Mouse (Mus musculus) B cell, adult 2 months (primary cell): ENCODE measurements around the gene Gm15557.
"Not testable (repeated sequence)": the region's sequence is repeated elsewhere in the genome, so short reads cannot be mapped to it uniquely, and the experiment has no call there.

Experiments used
- DNase-seq, 2 experiments: peaks; one replicate each; pipeline ENCODE4 v3.0.0; 2022

Gene Gm15557

DNA sequence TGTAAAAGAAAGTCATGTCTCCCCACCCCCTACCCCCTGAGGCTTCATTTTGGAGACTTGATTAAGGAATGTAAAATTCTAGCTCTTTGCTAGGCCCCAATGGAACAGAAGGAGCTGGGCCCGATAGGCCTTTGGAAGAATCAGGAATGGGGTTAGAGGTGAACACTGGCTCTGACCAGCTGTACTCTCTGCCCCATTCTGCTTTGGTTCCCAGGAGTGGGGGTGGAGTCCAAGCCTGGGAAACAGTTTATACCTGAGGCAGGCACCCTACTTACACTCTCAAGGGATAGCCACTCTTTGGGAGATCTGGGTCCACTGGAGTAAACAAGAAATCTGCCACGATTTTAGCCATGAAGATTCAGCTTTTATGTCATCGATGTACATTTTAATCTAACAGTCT lies at the start of gene Gm15557:
TSS of gene Gm15557 (plus strand) at position 48 of the 400 bp plus-strand sequence.
- DNase-seq = no peak

DNA sequence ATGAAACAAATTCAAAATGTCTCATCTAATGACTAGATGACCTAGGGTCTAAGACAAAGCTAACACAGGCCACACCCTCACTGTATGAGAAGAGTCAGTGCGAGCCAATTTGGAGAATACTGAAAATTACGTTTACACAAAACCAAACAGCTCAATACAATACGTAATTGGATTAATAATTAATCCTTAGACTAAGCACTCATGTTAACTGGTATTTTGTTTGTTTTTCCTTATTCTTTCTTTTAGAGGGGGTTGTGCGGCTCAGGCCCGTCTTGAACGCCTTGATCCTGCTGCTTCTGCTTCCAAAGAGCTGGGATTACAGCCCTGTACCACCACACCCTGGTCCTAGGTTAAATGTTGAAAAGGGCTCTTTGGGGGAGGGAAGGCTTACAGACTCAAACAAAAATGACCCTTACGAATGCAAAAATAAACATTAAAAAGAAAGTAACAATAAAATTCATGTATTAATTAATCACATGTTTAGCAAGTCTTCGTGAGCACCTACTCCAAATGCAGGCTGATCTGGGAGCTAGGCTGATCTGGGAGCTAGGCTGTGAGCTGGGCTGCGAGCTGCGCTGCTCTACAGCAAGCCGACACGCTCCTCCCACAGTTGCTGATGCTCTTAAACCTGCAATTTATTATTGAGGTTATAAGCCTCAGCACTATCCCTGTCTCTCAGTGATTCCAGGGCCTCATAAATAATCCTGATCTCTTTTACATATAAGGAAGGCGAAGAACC lies 46.1 kb upstream of the Gm15557 start:
- no peak for DNase-seq

DNA sequence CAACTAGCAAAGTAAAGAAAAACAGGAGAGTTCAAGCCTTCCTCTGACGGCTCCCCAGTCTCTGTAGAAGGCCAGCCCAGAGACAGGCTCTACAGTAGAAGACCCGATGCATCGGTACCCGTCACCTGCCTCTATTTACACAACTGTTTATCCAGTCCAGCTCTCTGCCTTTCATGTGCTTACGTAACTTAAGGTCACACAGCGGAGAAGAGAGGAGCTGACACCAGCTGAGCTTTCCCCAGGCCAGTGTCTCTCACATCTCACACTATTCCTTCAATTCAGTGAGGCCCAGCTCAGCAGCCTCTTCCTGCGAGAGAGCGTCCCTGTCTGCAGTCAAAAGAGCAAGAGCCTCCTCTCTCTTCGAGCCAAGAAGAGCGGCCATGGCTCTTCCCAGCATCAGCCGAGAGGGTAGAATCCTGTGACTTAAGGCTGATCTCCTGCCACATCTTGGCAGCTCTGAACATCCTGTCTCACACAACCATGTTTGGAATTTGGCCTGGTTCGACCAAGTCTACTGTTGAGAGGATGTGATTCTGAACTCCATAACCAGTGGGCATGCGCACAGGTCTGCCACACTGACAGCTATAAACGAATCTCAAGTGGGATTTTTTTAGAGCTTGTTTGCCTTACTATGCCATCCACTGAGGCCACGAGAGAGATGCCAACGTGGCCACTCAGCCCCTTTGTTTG lies 45.3 kb upstream of the Gm15557 start:
- no peak for DNase-seq

DNA sequence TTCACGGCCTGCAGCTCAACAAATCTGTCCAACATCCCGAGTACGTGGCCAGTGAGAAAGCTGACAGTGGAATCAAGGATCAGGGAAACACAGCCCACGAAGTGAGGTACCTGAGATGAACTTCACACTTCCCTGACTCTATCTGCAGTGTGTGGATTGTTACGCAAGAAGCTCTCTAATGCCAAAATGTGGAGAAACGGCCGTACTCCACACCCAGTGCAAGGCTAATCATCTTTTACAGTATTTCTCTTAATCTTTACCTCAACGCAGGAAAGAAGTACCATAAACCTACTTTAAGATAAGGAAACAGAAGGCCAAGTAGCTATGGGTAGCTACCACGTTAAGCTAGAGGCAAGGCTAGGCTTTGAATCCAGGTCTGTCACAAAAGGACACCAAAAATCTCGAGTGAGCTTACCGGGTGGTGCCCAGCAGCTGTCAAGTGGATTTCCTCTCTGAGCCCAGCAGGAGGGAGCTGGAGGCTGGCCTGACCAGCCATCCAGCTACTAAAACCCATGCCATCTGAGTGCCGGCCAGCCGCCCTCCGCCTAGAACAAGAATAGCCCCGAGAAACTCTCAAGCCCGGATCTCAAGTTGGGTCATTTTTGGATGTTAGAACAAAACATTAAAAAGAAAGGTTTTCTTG lies 37.4 kb upstream of the Gm15557 start:
- DNase-seq = no peak

DNA sequence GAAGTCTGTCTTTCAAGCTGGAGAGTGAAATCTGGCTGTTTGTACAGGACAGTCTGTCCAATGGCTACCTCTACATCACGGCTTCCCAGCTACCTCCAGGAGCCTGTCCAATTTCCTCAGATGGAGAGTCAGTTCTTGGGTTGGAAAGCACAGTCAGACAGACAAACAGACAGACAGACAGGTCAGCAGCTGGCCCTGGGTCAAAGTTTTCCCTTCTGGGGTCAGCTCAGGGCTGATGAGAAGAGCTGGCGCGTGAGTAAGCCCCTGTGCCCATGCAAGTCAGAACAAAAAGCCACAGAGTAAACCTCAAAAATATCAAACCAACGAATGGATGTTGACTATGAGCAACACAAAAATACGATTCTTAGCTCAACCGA lies 36.9 kb upstream of the Gm15557 start:
- DNase-seq = no peak

DNA sequence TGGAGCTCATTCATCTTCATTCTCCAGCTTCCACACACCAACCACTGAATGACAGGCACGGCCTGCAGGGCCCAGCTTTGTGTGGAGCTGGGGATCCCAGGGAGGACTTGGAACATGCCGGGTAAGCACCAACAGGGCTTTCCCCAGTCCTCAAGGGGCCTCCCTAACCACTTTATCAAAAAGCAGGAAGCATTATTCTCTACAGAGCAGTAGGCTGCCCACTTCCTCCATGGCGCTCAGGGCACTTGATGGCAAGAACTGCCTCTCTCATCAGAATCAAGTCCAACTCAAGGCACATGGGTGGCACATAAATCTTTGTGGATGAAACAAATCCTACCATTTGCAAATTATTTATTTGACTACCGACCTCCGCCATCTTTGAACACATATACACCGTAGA lies 25.8 kb upstream of the Gm15557 start:
- DNase-seq = no peak

DNA sequence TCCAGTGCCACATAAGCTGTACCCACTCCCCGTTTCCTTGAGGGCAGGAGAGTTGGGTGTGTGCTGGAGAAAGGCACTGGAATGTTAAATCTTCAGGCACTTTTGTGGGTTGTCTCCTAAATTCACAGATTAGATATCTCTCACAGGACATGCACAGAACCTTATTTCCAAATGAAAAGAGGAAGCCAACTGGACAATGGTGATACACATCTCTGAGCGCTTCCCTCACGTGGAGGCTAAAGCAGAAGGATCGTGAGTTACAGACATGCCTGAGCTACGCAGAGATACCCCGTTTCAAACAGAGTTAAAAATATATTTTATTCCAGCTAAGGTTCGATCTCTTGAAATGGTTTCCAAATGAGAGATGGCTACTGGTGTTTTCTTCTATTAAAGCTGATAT lies 17.4 kb upstream of the Gm15557 start:
- no peak for DNase-seq

DNA sequence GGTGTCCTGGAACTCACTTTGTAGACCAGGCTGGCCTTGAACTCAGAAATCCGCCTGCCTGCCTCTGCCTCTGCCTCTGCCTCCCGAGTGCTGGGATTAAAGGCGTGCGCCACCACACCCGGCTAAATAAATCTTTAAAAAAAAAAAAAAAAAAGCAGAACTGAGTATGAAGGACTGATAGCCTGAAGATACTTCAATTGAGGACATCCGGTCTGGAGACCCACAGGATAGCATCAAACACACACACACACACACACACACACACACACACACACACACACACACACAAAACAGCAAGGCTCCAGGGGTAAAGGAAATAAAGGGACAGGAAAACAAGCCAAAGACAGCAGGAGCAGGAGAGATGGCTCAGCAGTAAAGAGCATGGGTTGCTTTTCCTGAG lies 15.3 kb upstream of the Gm15557 start:
- not testable (repeated sequence) for DNase-seq

DNA sequence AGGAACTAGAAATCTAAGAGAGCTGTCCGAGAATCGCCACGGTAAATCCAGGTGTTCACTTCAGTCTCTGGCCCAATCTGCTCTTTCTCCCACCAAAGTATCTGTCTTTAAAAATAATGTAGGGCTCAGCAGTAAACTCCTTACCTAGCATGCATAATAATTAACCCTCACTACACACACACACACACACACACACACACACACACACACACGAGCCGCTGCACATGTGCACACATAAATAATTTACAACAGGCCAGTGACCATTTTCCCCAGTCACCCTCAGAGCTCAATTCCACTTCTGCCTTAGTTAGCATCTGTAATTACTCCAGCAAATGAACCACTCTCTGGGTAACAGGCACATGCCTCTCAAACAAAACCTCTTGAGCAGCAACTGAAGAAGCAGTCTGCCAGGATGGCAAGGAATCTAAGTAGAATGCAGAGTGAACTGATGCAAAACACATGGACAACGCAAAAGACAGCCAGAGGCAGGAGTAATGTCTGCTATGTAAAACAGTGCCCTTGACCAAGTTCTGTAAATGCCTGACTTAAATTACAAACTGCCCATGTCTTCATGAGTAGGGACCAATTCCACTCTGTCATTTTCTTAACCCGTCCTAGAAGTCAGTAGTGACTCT lies 11.7 kb upstream of the Gm15557 start:
- no peak for DNase-seq

DNA sequence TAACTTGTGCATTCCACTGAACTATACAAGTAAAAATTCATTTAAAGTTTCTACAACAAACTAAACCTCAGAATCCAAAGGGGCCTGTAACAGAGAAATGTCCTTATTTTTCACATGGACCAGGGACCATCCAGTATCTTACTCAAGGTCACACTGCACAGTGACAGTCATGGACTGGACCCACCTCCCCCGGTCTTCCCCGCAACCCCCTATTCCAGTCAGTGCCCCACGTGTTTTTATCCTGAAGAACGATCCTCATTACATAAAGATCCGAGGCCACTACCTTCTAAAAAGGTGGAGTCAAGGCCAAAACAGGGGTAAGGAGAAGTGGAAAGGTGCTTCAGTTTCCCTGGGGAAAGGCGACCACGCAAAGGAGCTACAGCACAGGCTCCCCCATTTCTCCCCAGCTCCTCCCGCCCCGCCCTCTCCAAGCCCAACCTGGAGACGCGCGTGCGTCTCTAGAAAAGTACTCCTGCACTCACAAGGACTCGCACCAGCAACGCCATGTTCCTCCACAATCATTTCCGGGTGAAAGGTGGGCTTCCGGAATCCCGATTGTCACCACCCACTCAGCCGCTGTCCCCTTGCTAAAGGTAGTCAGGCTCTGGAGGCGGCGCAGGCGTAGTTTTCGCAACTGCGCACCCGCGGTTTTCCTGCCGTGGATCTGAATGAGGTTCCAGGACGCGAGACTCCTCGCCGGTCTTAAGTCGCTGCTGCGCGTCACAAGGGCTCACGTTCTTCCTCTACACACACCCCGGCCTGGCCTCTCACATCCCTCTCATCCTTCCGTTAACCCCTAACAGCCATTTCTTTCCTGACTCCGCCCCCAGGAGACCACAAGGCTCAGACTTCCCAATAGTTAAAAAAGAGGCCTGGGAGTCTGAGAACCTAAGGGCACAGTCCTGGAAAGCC lies 10.7 kb upstream of the Gm15557 start, which contains the start of gene Uqcc1:
TSS of gene Uqcc1 (minus strand) at position 780 of the 912 bp plus-strand sequence.
- peak; percentile 91 to 92 for DNase-seq

DNA sequence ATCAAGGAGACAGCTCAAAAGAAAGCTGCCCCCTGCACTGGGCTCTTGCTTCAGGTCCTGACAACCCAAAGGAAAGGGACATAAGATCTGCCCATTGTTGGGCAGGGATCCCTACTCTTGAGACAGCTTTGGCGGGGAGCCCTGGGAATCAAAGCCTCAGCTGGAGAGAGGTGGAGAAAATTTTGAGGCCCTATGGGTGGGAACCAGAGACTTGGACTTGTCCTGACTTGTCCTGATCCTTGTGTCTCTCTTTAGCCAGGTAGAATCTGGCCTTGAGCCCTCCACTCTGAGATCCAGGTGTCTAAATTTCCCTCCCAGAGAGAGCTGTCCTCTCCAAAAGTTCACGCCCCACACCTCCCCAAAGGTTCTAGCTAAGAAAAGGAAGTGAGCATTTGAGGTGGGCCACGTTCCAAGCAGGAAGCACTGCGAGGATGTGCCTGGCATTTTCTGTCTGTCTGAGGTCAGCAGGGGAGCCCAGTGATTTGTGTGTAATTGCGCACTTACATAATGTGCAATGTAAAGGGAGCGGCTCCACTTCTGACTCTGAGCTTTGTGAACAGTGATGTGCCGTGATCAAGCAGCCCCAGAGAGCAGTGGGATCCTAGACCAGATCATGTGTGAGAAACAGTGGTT lies 515 bp upstream of the Gm15557 start:
- DNase-seq = no peak

DNA sequence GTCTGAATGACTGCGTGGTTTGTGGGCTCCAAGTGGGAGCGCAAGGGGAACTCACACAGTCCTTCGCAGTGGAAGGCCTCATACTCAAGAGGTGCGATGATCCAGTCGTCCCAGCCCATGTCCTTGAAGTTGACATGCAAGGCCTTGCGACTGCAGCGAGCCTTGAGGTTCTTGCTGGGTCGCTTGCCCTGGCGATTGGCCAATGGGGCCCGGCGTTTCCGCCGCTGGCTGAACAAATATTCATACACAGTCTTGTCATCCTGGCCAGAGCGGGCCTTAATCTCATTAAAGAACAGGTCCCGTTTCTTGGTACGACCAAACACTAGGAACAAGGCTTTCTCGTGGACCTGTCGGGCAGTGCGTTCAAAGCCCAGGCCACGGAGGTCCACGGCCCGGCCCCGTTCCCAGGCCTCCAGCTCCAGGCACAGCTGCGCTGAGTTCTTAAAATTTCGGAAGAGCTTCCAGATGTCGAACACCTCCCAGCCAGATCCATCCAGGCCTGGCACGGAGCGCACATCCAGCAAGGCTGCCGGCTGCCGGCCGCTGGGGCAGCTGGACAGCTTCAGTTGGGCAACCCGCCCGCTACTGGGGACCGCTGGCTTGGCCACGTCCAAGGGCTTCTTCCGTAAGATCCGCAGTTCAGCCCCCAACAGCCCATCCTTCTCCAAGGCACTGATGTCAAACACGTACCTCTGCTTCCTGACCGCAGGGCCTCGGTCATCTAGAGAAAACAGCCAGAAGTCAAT lies 1.3 kb downstream of the Gm15557 start:
- no peak for DNase-seq

DNA sequence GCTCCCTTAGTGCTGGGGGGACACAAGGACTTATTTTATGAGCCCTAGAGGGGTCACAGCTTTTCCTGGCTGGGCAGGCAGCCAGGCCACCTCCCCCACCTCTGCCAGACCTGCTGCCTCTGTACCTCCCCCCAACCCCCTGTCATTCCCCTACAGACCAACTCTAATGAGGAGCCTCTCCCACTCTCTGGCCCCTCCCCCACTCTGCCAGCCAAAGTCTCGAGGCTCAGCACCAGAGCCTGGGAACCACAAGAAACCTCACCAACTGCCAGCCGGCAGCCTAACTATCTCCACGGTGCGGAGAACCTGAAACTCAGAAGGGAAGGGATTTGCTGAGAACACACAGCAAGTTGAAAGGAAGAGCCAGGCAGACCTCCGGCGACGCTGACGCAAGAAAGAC lies 2.9 kb downstream of the Gm15557 start:
- DNase-seq = no peak

DNA sequence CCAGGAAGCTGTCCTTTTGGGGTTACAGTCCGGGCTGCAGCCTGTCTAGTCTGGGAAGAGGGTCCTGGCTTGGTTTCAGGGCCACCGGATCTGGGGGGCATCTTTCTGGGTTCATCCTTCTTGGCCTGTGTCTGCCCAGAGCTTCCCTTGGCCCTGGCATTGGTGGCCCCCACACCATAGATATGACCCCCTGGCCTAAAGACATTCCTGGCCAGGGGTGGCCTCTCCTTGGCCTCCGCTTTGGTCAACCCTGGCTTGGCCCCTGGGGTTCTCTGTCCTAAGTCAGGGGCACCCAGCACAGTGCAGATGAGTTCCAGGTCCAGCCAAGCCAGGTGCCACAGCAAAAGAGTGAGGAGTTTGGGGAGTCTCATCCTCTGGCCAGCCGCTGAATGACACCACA lies 4.2 kb downstream of the Gm15557 start:
- DNase-seq = no peak

DNA sequence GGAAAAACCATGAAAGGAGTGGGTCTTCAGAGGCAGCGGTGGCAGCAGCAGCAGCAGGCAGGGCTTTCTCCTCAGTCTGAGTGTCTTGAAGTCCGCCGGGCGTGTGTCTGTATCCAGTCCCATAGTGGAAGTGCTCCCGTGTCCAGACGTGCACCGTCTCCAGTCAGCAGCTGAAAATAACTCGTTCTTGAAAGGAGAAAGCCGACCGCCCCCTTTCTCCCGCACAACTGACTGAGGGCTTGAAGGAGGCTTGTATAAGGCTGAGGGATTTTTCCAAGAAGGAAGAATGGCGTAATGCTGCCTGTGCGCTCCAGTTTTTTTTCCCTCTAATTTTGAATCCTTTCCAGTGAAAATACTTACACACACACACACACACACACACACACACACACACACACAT lies 4.6 kb downstream of the Gm15557 start, which contains the start of gene Gdf5:
TSS of gene Gdf5 (minus strand) at position 244 of the 400 bp plus-strand sequence.
- no peak for DNase-seq

DNA sequence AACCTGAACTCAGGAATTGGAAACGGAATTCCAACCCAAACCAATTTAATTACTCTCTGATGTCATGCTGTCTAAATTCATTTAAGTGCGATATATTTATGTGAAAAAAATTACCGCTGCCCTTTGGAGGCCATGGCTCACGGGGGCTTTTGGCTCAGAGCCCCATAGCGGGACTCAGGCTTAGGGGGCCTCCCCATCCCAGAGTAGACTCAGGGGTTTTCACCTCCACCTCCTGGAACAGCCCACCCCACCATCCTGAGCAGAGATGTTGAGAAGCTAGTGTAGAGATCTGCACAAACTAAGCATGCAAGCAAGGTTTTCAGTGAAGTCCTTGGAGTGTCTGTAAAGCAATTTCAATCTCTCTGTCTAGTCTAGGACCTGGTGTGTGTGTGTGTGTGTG lies 5.1 kb downstream of the Gm15557 start:
- no peak for DNase-seq

DNA sequence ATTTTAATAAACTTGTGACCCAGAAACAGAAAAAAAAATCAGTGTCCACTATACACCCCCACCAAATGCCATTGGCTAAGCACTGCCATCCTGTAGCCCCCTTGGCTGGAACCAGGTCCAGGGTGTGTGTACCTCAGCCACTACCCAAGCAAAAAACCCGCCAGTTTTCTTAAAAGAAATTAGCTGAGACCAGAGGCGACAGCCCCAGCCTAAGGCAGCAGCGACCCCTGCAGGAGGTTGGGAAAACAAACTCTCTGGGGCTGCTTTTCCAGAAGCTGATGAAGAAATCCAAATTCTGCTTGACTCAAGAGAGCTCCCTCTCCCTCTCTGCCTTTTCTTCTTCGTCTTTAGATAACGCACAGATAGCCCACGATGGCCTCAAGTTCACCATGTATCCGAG lies 5.5 kb downstream of the Gm15557 start:
- DNase-seq = peak; percentile 80

DNA sequence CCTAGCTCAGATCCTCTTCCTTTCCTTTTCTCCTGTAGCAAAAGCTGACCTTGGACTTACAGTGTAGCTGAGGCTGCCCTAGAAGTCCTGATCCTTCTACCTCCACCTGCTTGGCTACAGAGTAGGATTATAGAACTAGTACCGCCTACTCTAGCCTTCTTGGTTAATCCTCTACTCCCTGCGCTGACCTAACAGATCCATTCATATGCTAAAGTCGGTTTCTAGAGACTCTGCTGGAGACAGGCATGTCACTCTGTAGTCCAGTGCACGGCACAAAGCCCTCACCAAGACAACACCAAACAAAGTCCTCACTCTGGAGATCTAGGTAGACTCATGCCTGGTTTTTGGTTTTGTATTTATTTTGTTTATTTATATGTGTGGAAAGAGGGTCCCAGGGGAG lies 6.0 kb downstream of the Gm15557 start:
- no peak for DNase-seq

DNA sequence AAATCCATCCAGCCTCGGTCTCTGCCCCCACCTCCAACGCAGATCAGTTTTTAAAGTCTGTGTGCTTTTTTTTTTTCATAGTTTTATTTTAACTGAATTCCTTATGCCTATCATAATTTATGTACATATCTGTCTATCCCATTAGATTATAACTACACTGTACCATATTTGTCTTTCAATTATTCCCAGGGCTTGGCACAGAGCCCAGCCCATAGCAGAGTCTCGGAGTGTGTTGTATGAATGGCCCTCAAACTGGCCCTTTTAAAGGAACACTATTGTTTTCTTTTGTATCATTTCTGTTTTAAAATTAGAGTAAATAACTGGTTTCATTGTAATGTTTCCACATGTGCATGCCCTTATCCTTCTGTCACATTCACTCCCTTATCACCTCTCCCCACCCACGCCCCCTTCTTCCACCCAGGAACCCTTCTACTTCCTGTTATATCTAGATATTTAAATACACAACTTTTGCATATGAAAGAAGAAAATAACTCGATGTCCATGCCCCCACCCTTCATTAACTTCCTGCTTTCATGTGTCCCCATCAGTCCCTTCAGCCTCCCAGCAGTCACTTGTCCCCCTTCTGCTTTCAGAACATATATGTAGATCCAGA lies 7.0 kb downstream of the Gm15557 start:
- no peak for DNase-seq

DNA sequence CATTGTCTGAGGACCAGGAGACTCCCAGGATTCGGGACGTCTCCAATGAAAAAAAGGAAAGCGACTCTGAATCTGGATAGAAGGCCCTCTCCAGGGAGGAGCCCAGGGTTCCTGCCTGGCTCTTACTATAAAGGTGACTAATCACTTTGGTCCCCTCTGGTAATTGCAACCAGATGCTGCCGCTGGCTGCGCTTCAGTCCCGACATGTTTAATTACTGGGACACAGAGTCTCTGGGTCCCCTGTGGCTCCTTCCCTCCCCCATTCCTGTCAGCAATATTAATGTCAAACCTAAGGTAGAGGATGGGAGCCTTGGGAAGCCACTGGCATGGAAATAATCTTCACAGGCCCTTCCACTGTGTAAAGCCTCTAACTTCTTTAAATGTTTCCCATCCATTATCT lies 8.8 kb downstream of the Gm15557 start:
- no peak for DNase-seq

DNA sequence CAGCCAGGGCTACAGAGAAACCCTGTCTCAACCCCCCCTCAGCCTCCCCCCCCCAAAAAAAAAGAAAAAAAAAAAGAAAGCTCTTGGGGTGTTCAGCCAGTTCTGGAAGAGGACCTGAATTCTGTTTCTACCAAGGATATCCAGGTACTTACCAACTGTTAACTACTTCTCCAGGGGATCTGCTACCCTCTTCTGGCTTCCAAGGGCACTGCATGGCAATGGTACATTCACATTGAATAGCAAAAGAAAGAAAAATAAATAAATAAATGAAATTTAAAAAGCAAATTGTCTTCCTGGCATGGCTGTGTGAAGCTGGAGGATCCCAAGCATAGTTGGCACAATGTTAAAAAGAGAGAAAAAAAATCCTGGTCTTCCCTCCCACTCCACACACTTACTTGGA lies 11.5 kb downstream of the Gm15557 start:
- peak; percentile 40 to 52 for DNase-seq
